Mouse (Mus musculus) ES-Bruce4 (cell line): ENCODE results near the gene Rad54l2. TPM values are rescaled to one million over a fixed set of nuclear protein-coding genes. Genes with fewer than 3 reads are reported as not detected.

ENCODE experiments used
- H3K27ac ChIP-seq: 2 replicates; pipeline ENCODE4 v1.5.1; 2012; ENCODE audit warnings: low read length, inconsistent platforms; ENCODE audit not compliant: insufficient read depth
- H3K27me3 ChIP-seq: 2 replicates; pipeline ENCODE4 v1.6.1; 2012; ENCODE audit warnings: mild to moderate bottlenecking, low read length, inconsistent platforms; ENCODE audit not compliant: control insufficient read depth, poor library complexity, insufficient read depth, severe bottlenecking
- H3K36me3 ChIP-seq: 2 replicates; pipeline ENCODE4 v1.6.1; 2012; ENCODE audit warnings: inconsistent platforms, mild to moderate bottlenecking, low read length, moderate library complexity; ENCODE audit not compliant: control insufficient read depth, poor library complexity, insufficient read depth, severe bottlenecking
- H3K4me1 ChIP-seq: one replicate; pipeline ENCODE4 v1.8.1; 2011; ENCODE audit warnings: low read length; ENCODE audit not compliant: control insufficient read depth, insufficient read depth
- H3K4me3 ChIP-seq: 2 replicates; pipeline ENCODE4 v1.5.1; 2011; ENCODE audit warnings: low read depth, mild to moderate bottlenecking, low read length
- H3K9ac ChIP-seq: 2 replicates; pipeline ENCODE4 v1.6.1; 2012; ENCODE audit warnings: low read depth, mild to moderate bottlenecking, inconsistent platforms; ENCODE audit not compliant: poor library complexity, severe bottlenecking
- H3K9me3 ChIP-seq: replicated peaks from 2 replicates; pipeline ENCODE4 v1.6.1; 2012; ENCODE audit warnings: mild to moderate bottlenecking, low read length, inconsistent platforms; ENCODE audit not compliant: control insufficient read depth, poor library complexity, insufficient read depth, severe bottlenecking
- CTCF ChIP-seq: IDR thresholded peaks from one replicate; pipeline ENCODE4 v1.8.1; 2011; ENCODE audit warnings: low read depth, low read length
- EP300 ChIP-seq: IDR thresholded peaks from 2 replicates; pipeline ENCODE4 v1.6.1; 2011; ENCODE audit warnings: low read depth, low read length; ENCODE audit not compliant: insufficient read depth
- POLR2A ChIP-seq: IDR thresholded peaks from one replicate; pipeline ENCODE4 v1.8.1; 2011; ENCODE audit warnings: low read length; ENCODE audit not compliant: insufficient read depth
- polyA plus RNA-seq: library from polyadenylated mRNA; stranded (reverse); fragments of >200 nt; gene quantifications from 2 replicates; pipeline ENCODE4 v1.2.4, GENCODE M21; 2011; ENCODE audit warnings: low read depth; ENCODE audit not compliant: missing spikeins, insufficient read depth, insufficient read length

Gene Rad54l2
- polyA plus RNA-seq, 1 experiment: 34.6 TPM

- Histone ChIP-seq H3K9ac (no peak overlapping the region), H3K4me1 (no peaks in the 10 kb centered on the region), H3K9me3 (no peaks in the 10 kb centered on the region), H3K36me3 (0 out of 2 replicates have a peak, but pooled peaks cover 3% of the 10 kb centered on the region), H3K27me3 (no peaks in the 10 kb centered on the region), H3K27ac (no peak overlapping the region), H3K4me3 (no peak overlapping the region)
- TF ChIP-seq CTCF (no peak), POLR2A (no peak), EP300 (no peak)
These were observed 49.9 kb downstream of the Rad54l2 start for GRCm38 (mm10) chr9:106739056-106739455.

- Histone ChIP-seq H3K9me3 (no peaks in the 10 kb centered on the region), H3K27me3 (no peaks in the 10 kb centered on the region), H3K36me3 (0 out of 2 replicates have a peak, but pooled peaks cover 3% of the 10 kb centered on the region), H3K4me1 (no peaks in the 10 kb centered on the region), H3K4me3 (no peak overlapping the region), H3K27ac (no peak overlapping the region), H3K9ac (no peak overlapping the region)
- no peak for TF ChIP-seq EP300
- TF ChIP-seq POLR2A: no peak
- no peak for TF ChIP-seq CTCF
These were observed 50.6 kb downstream of the Rad54l2 start for GRCm38 (mm10) chr9:106738199-106738985.

GRCm38 (mm10) chr9:106733690-106734089, 55.3 kb downstream of the Rad54l2 start:
- Histone ChIP-seq H3K9me3 (no peaks in the 10 kb centered on the region), H3K27me3 (no peaks in the 10 kb centered on the region), H3K9ac (no peak overlapping the region), H3K27ac (no peak overlapping the region), H3K4me1 (no peaks in the 10 kb centered on the region), H3K36me3 (0 out of 2 replicates have a peak, but pooled peaks cover 3% of the 10 kb centered on the region), H3K4me3 (no peak overlapping the region)
- TF ChIP-seq EP300 (no peak), CTCF (no peak), POLR2A (no peak)

DNA sequence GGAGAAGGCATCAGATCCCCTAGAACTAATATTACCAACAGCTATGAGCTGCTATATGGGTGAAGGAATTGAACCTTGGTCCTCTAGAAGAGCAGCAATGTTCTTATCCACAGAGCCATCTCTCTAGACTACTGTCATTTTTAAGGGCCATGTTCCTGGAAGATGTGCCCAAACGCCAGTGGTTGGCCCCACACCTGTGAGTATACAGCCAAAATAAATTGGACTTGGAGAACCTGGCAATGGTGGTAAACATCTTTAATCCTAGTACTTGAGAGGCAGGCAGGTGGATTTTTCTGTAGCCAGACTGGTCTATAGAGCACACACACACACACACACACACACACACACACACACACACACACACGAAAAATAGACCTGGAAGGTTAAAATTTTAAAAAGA, 59.6 kb downstream of the Rad54l2 start:
- no peaks in the 10 kb centered on the region for H3K4me1 ChIP-seq
- no peak overlapping the region for H3K9ac ChIP-seq
- H3K4me3 ChIP-seq: no peak overlapping the region
- no peaks in the 10 kb centered on the region for H3K27me3 ChIP-seq
- H3K9me3 ChIP-seq: no peaks in the 10 kb centered on the region
- H3K27ac ChIP-seq: no peak overlapping the region
- no peaks in the 10 kb centered on the region for H3K36me3 ChIP-seq
- TF ChIP-seq EP300 (no peak), POLR2A (no peak), CTCF (no peak)

DNA sequence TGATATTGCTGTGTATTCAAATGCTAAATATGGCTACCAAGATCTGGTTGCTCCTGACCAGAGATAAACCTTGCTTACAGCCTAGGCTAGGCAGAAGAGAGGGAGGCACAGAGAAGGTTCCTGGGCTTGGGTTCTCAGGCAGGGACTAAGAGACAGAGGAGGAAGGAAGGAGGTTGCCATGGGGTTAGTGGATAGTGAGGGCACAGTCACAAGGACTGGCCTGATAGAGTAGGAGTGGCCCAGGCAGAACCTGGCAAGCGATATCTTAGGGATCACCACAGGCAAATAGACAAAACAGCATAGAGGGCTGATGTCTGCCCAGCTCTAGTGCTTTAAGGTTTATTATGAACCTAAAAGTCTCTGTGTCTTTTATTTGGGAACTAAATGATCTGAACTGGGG, 62.1 kb downstream of the Rad54l2 start:
- Histone ChIP-seq H3K4me1 (no peaks in the 10 kb centered on the region), H3K36me3 (no peaks in the 10 kb centered on the region), H3K27me3 (no peaks in the 10 kb centered on the region), H3K27ac (no peak overlapping the region), H3K4me3 (no peak overlapping the region), H3K9ac (no peak overlapping the region), H3K9me3 (no peaks in the 10 kb centered on the region)
- TF ChIP-seq EP300: no peak
- TF ChIP-seq CTCF: no peak
- TF ChIP-seq POLR2A: no peak

- Histone ChIP-seq H3K4me1 (no peaks in the 10 kb centered on the region), H3K4me3 (no peak overlapping the region), H3K9ac (no peak overlapping the region), H3K9me3 (no peaks in the 10 kb centered on the region), H3K27me3 (no peaks in the 10 kb centered on the region), H3K36me3 (no peaks in the 10 kb centered on the region; the same call in 1 of the 2 replicates), H3K27ac (no peak overlapping the region)
- TF ChIP-seq EP300 (no peak), POLR2A (no peak), CTCF (no peak)
These were observed 63.6 kb downstream of the Rad54l2 start for GRCm38 (mm10) chr9:106725435-106725834.
